Mouse (Mus musculus) common myeloid progenitor, adult 5-6 weeks (primary cell): ENCODE measurements around the gene Kcnt1. TPM values are rescaled to one million over a fixed set of nuclear protein-coding genes. Genes with fewer than 3 reads are reported as not detected.

Source experiments
- ATAC-seq: replicated peaks from 2 replicates; pipeline ENCODE4 v1.8.0; 2016; ENCODE audit warnings: low read depth, mild to moderate bottlenecking, moderate TSS enrichment, inconsistent platforms; ENCODE audit not compliant: poor library complexity, severe bottlenecking
- total RNA-seq: library from RNA; stranded (forward); fragments of 200-1000, 187-1606 nt; gene quantifications from 2 replicates; pipeline ENCODE4 v1.2.3, GENCODE M21; 2017

Gene Kcnt1
- total RNA-seq, 1 experiment from 2014 or later: not detected

- no peak for ATAC-seq
Measured at GRCm38 (mm10) chr2:25877250-25877735, 13.8 kb downstream of the Kcnt1 start.

GRCm38 (mm10) chr2:25877736-25878268 lies 14.3 kb downstream of the Kcnt1 start:
- no peak for ATAC-seq

DNA sequence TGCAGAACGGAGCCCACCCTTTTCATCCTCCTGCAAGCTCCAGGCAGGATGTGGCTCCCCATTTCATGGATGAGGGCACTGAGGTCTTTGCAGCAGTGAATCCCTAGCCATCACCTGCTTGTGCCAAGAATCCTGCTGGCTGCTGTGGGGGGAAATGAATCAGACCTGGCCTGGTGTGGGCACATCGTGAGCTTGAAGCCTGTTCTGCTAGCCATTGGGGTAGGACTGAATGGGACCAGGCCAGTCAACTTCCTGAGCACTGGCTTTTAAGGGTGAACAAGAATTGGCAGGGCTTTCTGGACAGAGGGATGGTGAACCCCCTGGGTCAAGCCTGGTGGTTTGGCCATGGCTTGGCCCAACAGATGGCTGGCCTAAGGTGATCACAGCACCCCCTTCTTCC lies 15.0 kb downstream of the Kcnt1 start:
- no peak for ATAC-seq

GRCm38 (mm10) chr2:25879061-25879460 lies 15.5 kb downstream of the Kcnt1 start:
- no peak for ATAC-seq

- ATAC-seq: no peak
Measured at GRCm38 (mm10) chr2:25882276-25882675, 18.7 kb downstream of the Kcnt1 start.

DNA sequence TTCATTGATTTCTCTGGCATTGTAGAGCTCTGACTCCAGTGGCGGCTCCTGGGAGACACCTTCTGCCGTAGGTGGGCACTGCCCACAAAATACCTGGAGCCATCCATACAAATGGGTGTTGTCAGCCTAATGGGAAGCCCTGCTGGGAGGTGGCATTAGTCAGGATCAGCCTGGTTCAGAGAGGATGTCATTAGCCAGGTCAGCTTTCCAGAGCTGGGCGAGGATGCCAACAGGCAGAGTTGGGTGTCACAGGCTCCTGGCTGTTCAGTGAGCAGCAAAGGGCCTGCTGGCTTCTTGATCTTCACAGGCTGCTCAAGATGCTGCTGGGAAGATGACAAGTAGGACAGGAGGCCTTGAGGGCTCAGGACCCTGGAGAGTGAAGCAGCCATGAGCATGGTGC lies 21.2 kb downstream of the Kcnt1 start:
- no peak for ATAC-seq

DNA sequence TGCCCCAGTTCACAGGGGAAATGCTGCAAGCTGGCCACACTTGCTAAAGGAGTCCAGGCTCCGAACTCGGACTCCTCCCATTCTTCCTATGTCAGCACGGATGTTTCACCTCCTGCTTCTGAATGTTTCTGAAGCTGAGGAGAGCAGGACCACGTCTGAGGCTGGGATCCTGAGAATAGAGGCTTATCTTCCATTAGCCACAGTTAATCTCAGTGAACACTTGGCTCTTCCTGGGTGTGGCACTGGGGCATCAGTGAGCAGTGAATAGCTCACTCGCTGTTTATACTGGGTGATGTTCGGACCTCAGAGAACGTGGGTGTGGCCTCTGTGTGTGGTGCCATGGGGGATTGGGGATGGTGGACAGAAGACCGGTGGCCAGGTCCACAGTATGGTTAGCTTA lies 23.7 kb downstream of the Kcnt1 start:
- no peak for ATAC-seq

GRCm38 (mm10) chr2:25888144-25888543 lies 24.6 kb downstream of the Kcnt1 start:
- no peak for ATAC-seq

DNA sequence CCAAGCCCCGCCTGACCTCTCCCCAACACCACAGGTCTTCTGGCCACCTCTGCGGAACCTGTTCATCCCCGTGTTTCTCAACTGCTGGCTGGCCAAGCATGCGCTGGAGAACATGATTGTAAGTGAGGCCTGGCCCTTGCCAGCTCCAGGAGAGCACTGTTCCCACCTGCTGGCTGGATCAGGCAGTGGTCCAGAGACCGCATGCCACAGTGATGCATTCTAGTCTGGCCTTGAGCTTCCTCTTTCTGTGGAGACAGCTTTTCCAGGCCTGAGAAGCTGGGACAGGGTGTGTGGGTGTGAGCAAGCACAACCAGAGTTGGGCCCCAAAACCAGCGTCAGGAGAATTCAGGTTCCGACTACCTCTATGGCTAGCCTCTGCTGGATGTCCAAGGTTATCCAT lies 28.9 kb downstream of the Kcnt1 start:
- ATAC-seq: peak; percentile 79

DNA sequence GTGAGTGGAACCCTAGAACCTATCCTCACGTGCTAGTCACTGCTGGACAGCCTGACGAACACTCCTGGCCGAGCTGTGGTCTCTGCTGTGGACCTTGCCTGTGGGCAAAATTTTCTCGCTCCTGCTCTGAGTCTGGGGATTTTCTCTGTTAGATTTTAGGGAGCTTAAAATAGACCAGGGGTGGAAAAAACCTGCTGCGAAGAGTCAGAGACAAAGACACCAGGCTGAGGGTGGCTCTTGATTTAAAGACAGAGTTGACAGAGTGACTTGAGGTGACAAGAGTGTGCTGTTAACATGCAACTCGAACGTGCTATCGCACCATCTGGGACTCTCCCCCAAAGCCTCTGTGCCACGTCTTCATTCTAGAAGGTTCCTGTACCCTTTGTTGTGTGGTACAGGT lies 35.4 kb downstream of the Kcnt1 start:
- ATAC-seq: no peak

DNA sequence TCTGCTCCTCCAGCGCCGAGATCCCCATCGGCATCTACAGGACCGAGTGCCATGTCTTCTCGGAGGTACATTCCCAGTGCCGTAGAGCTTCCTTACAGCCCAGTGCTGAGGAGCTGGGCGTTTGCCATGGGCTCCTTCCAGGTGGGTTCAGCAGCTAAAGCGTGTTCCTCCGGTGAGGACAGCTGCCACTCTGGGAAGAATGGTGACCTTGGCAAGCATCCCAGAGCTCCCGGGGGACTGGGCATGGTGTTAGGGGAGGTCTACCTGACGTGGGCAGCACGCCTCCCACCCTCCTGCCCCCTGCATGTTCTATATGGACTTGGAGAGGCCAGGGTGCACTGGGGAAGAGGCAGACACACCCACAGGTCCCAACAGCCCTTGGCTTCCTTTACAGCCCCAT lies 46.3 kb downstream of the Kcnt1 start:
- no peak for ATAC-seq

DNA sequence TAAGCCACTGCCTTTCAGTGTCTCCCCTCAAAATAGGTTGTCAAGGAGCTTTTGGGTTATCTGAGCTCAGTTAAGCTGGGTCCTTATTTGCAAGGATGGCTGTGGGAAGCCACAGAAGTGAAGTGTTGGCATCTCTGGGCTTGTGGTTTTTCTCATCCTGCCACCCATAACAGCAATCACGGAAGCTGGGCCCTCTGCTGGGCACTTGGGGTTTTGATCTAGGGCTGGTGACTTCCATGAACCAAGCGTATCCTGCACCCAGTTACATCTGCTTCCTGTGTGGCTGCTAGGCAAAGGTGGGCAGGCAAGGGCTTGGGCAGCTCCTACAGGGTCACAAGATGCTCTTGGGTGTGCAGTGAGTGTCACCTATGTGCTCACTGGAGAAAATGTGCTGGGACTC lies 49.7 kb downstream of the Kcnt1 start:
- peak; percentile 89 for ATAC-seq

DNA sequence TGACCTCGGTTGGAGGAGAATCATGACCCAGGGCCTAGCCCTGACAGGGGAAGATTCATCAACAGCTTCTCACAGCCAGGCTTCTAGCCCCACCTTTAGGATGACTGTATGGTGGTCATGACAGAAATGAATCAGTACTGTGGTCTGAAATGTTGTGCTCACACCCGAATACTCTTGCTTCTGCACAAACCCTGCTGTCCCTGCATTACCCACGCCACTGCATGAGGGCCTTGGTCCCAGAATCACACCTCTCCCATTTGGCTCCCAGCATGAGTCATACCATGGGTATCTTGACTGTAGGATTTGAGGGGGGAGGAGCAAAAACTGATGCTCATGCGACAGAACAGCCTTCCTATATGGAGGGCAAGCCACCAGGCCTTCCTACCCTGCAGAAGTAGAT lies 50.7 kb downstream of the Kcnt1 start:
- ATAC-seq: no peak

DNA sequence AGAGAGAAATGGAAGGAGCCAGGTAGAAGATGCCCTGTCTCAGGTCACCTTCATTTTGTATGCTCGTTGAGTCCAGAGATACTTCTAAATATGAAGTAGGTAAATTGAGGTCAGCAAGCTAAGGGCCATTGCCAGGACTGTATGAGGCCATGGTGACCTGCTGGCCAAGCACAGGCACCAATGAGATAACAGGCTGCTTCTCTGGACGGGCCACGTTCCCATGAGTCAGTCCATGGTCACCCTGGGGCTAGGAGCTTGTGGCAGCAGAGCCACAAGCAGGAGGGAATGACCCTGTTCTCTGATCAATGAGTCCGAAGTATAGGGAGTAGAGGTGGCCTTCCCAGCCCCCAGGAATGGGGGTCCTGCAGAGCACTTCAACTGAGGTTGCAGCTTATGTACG lies 51.3 kb downstream of the Kcnt1 start:
- ATAC-seq: no peak

DNA sequence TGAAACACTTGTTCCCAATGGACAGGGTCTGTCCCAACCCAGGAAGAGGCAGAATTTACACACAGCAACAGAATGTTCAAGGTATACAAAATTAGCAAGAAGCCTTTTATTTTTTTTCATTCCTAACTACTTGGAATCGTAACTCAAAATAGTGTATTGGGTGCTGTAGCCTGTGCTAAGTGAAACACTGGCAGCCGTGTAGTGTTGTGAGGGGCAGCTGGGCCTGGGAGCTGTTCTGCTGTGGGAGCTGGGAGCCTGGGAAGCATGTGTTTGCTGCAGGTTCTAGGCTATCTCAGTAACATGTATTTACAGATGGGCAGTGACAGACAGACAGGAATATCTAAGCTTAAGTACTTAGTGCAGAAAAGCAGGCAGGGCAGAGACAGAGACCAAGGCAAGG lies 54.9 kb downstream of the Kcnt1 start:
- no peak for ATAC-seq

DNA sequence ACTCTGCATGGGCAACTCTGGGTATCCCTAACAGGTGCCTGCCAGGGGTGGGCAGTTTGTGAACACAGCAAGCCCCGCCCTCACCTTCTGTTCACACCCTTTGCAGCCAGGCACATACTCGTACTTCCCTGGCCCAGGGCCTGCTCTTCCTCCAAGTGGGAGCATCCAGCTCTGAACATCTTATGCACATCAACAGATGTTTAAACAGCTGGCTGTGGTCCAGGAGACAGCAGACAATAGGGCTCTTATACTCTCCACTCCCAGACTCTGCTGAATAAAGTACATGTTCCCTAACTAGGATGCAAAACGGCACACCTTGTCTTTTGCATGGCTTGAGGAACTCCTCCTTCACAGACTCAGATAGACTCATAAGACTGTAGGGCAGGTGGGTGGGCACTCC lies 56.4 kb downstream of the Kcnt1 start:
- no peak for ATAC-seq

GRCm38 (mm10) chr2:25923799-25924198 lies 60.3 kb downstream of the Kcnt1 start:
- no peak for ATAC-seq

DNA sequence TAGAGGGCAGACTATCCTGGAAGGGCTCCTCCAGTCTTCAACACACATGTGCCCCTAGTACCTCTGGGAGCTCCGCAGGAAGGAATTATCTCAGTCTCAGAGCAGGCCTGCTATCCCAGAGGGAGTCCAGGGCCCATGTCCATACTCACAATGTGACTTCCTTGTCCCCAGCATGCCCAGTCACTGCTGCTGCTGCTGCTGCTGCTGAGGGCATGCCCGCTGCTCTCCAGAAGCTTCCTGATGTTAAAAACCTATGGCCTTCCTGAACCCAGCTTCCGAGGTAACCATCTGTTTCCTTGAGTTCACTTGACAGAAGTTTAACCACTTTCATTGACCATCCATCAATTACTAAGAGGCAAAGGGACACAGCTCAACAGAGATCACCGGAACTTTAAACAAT lies 61.4 kb downstream of the Kcnt1 start:
- no peak for ATAC-seq

- no peak for ATAC-seq
Measured at GRCm38 (mm10) chr2:25927821-25928220, 64.3 kb downstream of the Kcnt1 start.

GRCm38 (mm10) chr2:25931249-25931859 lies 67.8 kb downstream of the Kcnt1 start:
- ATAC-seq: peak; percentile 54

GRCm38 (mm10) chr2:25940503-25940902 lies 77.0 kb downstream of the Kcnt1 start:
- ATAC-seq: peak; percentile 66

- ATAC-seq: no peak
Measured at GRCm38 (mm10) chr2:25943822-25944221, 80.3 kb downstream of the Kcnt1 start.
